Mouse (Mus musculus) cerebellum, postnatal 14 days (tissue): ENCODE data around the gene Rwdd1.
"Not testable (repeated sequence)": the region's sequence is repeated elsewhere in the genome, so short reads cannot be mapped to it uniquely, and the experiment has no call there.

Experiments
- DNase-seq, 2 experiments: peaks; one replicate each; pipeline ENCODE4 v3.0.0; 2021; ENCODE audit warnings: mixed read lengths in 2 of 2

Rwdd1 gene

GRCm38 (mm10) chr10:34019302-34020075 is at the start of gene Rwdd1:
Rwdd1 (minus strand) TSS chr10:34019624.
- peak; percentile 98 for DNase-seq

GRCm38 (mm10) chr10:34066591-34066990 is 47.2 kb upstream of the Rwdd1 start:
- DNase-seq, result no peak

DNA sequence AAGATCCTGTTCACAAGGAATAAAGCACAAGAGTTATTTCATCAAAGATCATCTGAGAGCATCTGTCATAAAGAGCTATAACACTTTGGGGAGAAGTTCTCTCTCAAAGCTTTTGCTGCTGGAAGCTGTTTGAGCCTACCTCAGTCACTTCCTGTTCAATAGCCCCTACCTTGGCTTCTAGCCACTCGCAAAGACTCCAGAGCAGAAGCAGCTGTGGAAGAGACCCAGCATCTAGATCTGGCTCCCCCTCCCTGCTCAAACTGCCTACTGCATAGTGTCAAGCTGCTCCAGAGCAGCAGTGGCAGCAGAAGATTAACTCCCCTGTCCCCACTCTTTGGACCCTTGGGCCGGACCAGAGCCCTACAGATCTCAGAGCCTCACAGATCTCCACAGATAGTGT is 34.6 kb upstream of the Rwdd1 start:
- DNase-seq, result no peak

- DNase-seq, result no peak
Observed at GRCm38 (mm10) chr10:34044210-34044609, 24.8 kb upstream of the Rwdd1 start, which contains the start of gene Calhm4. Calhm4 (minus strand) TSS chr10:34044310.

GRCm38 (mm10) chr10:34037401-34037800 is 18.0 kb upstream of the Rwdd1 start, which contains the start of gene Trappc3l:
Trappc3l (plus strand) TSS chr10:34037597.
- no peak for DNase-seq

- DNase-seq, result peak in 1 of 2 experiments; percentile 20
Observed at GRCm38 (mm10) chr10:34036587-34036986, 17.2 kb upstream of the Rwdd1 start.

- DNase-seq, result peak; percentile 76 to 80
Observed at GRCm38 (mm10) chr10:34033630-34034305, 14.3 kb upstream of the Rwdd1 start.

- DNase-seq, result no peak
Observed at GRCm38 (mm10) chr10:34030322-34030721, 10.9 kb upstream of the Rwdd1 start.

- DNase-seq, result peak in 1 of 2 experiments; percentile 64
Observed at GRCm38 (mm10) chr10:34018746-34019301, 600 bp downstream of the Rwdd1 start.

DNA sequence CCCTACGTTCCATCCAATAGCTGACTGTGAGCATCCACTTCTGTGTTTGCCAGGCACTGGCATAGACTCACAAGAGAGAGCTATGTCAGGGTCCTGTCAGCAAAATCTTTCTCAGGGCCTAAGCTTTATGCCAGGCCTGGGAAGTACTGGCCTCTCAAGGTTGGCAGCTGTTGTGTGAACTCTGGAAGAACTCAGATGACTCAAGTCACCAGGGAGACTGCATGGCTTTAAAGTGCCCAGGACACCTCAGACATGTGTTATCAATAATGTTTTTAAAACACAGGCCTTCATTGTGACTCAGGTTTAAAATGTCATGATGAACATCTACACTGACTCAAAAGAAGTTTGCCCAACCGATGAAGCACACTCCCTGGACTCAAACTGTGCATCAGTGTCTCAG is 6.2 kb downstream of the Rwdd1 start:
- DNase-seq, result no peak

- DNase-seq, result no peak
Observed at GRCm38 (mm10) chr10:34012581-34012980, 6.8 kb downstream of the Rwdd1 start.

DNA sequence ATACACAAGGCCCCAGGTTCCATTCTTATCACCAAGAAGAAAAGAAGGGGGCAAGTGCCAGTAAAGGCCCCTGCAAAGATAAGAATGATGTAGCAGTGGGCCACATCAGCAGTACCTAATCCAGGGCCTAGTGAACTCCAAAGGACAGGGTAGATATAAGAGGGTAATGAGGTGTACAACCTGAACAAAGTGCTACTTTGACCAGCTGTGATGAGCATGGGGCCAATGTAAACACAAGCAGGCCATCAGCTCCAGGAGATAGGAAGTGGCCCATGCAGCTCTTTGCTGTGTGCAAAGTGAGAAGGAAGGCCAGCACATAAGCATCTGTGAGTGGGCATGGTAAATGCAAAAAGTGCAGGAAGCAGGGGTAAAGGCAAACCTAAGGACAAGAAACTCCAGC is 21.0 kb downstream of the Rwdd1 start:
- DNase-seq, result no peak

DNA sequence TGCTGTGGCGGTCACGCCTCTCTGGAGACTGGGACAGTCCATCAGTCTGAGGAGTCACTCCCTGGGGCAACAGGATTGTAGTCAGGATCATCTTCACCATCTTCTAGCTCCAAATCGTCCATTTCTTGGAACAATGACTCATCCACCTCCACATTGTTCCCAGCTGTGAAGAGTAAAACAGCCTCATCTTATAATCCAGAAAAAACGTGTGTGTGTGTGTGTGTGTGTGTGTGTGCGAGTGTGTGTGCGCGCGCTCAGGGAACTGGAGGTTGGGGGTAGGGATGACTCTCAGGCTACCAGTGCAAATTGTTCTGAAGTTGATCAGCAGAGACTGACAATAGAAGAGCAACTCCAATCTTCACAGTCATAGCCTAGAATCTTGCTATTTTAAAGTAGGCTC is 22.7 kb downstream of the Rwdd1 start:
- not testable (repeated sequence) for DNase-seq

DNA sequence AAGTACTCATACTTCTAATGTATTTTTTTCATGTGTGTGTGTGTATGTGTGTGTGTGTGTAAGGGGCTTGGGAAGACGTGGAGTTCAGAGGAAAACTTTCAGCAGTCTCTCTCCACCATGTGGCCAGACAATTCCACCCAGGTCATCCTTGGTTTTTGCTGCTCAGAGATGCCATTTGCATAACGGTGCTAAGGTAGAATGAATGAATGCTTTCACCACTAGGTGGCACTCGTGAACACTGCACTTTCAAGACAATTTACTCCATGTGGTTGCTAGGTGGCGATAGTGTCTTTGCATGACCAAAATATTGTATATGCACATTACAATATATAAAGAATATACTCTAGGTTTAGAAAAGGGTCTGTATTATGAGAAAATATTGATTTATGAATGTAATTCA is 32.7 kb downstream of the Rwdd1 start:
- DNase-seq, result peak; percentile 83

DNA sequence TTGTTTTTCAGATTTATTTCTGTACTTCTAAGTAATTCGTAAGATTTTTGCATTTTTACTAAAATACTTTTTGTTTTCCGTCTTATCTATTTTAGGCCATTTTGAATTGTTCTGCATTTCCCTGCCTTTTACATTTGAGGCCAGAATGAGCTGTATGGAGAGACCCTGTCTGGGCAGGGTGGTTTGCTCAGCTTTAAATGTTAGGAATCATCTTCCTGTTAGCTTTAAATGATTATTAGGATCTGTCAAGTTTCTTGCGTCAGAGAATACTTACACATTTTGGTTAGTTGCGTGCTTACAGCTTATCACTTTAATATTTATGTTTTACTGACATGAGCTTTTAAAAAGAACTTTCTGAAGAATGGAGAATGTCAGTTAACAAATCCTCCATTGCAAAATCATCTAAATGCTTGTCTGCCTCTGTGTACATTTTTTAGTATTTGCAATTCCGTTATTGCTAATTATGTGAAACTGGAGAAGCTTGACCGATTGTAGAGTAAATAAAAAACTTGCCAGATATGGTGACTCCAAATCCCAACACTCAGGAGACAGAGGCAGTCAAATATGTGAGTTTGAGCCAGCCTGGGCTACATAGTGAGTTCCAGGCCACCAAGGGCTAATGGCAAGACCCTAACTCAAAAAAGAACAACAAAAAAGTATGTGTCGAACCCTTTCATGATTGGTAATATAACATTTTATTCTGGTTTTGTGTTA is 44.5 kb downstream of the Rwdd1 start:
- no peak for DNase-seq

- DNase-seq, result no peak
Observed at GRCm38 (mm10) chr10:33952509-33952908, 66.9 kb downstream of the Rwdd1 start.

GRCm38 (mm10) chr10:33950803-33951583 is 68.4 kb downstream of the Rwdd1 start, which contains the start of gene Zup1:
Zup1 (minus strand) TSS chr10:33951269.
- peak; percentile 78 to 82 for DNase-seq
